Mouse (Mus musculus): ENCODE results near the gene Lsamp. TPM values are rescaled to one million over a fixed set of nuclear protein-coding genes. Genes with fewer than 3 reads are reported as not detected.

Lsamp gene
- polyA plus RNA-seq, 1 experiment: 0.31 TPM

GRCm38 (mm10) chr16:42164941-42165340, 2180.8 kb downstream of the Lsamp start:
- Histone ChIP-seq H3K27me3 (ENCODE audit: control insufficient read depth, insufficient read depth, low read length) (no peaks in the 10 kb centered on the region), H3K4me1 (ENCODE audit: control insufficient read depth, insufficient read depth, low read length) (no peaks in the 10 kb centered on the region), H3K36me3 (ENCODE audit: control insufficient read depth, insufficient read depth, low read length) (no peaks in the 10 kb centered on the region), H3K4me3 (ENCODE audit: control insufficient read depth, low read depth, low read length) (no peak overlapping the region), H3K27ac (ENCODE audit: control insufficient read depth, insufficient read depth, low read depth, low read length) (no peak overlapping the region)
- peak; percentile 34; the same call in 1 of the 2 replicates for TF ChIP-seq CTCF (IDR thresholded peaks at IDR 0.05; ENCODE audit: control insufficient read depth, insufficient read depth, insufficient replicate concordance, low read depth, low read length)
- TF ChIP-seq POLR2A (IDR thresholded peaks at IDR 0.05; ENCODE audit: control insufficient read depth, low read depth, low read length): no peak

- no peaks in the 10 kb centered on the region for H3K36me3 ChIP-seq (ENCODE audit: control insufficient read depth, insufficient read depth, low read length)
- TF ChIP-seq POLR2A (IDR thresholded peaks at IDR 0.05; ENCODE audit: control insufficient read depth, low read depth, low read length) (no peak), CTCF (IDR thresholded peaks at IDR 0.05; ENCODE audit: control insufficient read depth, insufficient read depth, insufficient replicate concordance, low read depth, low read length) (no peak)
These were observed 2184.1 kb downstream of the Lsamp start for GRCm38 (mm10) chr16:42168292-42168691.

GRCm38 (mm10) chr16:42169447-42170140, 2185.4 kb downstream of the Lsamp start:
- H3K4me1 ChIP-seq (ENCODE audit: control insufficient read depth, insufficient read depth, low read length): no peaks in the 10 kb centered on the region

More at GRCm38 (mm10) chr16:42168292-42168691, 2184.1 kb downstream of the Lsamp start:
- H3K27me3 ChIP-seq (ENCODE audit: control insufficient read depth, insufficient read depth, low read length): no peaks in the 10 kb centered on the region
- no peak overlapping the region for H3K4me3 ChIP-seq (ENCODE audit: control insufficient read depth, low read depth, low read length)
- H3K27ac ChIP-seq (ENCODE audit: control insufficient read depth, insufficient read depth, low read depth, low read length): no peak overlapping the region
- no peaks in the 10 kb centered on the region for H3K4me1 ChIP-seq (ENCODE audit: control insufficient read depth, insufficient read depth, low read length)

DNA sequence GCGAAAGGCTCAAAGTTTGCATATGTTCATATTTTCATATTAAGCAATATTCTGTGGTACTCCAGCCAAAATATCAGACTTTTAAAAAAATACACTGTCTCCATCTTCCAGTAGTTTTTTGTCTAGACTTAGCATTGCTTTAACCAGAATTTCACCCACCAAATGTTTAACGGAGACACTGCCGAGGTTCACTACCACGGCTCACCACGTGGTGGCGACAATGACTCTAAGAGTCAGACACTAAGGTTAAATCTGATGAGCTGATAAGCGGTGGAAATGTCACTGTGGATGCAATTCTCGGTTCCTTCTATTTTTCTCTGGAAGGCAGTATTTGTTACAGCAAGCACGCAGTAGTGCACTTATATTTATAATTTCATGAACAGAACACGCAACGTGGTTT, 2188.3 kb downstream of the Lsamp start:
- no peak overlapping the region; the same call in 1 of the 2 replicates for H3K4me3 ChIP-seq (ENCODE audit: control insufficient read depth, low read depth, low read length)
- TF ChIP-seq POLR2A (IDR thresholded peaks at IDR 0.05; ENCODE audit: control insufficient read depth, low read depth, low read length) (no peak), CTCF (IDR thresholded peaks at IDR 0.05; ENCODE audit: control insufficient read depth, insufficient read depth, insufficient replicate concordance, low read depth, low read length) (peak; percentile 65; the same call in 1 of the 2 replicates)
- H3K27me3 ChIP-seq (ENCODE audit: control insufficient read depth, insufficient read depth, low read length): no peaks in the 10 kb centered on the region
- no peak overlapping the region for H3K27ac ChIP-seq (ENCODE audit: control insufficient read depth, insufficient read depth, low read depth, low read length)
- H3K36me3 ChIP-seq (ENCODE audit: control insufficient read depth, insufficient read depth, low read length): no peaks in the 10 kb centered on the region
- H3K4me1 ChIP-seq (ENCODE audit: control insufficient read depth, insufficient read depth, low read length): no peaks in the 10 kb centered on the region

More at GRCm38 (mm10) chr16:42169447-42170140, 2185.4 kb downstream of the Lsamp start:
- Histone ChIP-seq H3K4me3 (ENCODE audit: control insufficient read depth, low read depth, low read length) (no peak overlapping the region), H3K27ac (ENCODE audit: control insufficient read depth, insufficient read depth, low read depth, low read length) (no peak overlapping the region), H3K27me3 (ENCODE audit: control insufficient read depth, insufficient read depth, low read length) (no peaks in the 10 kb centered on the region), H3K36me3 (ENCODE audit: control insufficient read depth, insufficient read depth, low read length) (no peaks in the 10 kb centered on the region)
- TF ChIP-seq CTCF (IDR thresholded peaks at IDR 0.05; ENCODE audit: control insufficient read depth, insufficient read depth, insufficient replicate concordance, low read depth, low read length) (peak; percentile 92; the same call in 1 of the 2 replicates), POLR2A (IDR thresholded peaks at IDR 0.05; ENCODE audit: control insufficient read depth, low read depth, low read length) (no peak)

DNA sequence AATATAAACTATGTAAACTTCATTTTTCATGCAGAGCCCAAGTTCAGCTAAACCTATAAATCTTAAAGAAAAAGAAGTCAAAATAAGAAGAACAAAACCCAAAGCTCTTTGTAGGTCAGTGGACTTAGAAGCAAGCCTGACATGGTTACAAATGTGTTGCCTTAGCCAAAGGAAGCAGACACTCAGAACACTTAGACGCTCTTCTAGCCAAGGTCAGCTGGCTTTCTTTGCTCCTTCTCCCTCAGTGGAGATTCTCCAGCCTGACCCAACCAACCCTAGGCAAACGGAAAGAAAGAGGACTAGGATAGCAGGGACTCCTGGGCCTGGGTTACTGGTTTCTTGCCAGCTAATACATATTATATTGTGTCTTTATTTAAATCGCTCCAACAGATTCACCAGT, 2194.7 kb downstream of the Lsamp start:
- no peak for TF ChIP-seq CTCF (IDR thresholded peaks at IDR 0.05; ENCODE audit: control insufficient read depth, insufficient read depth, insufficient replicate concordance, low read depth, low read length)
- TF ChIP-seq POLR2A (IDR thresholded peaks at IDR 0.05; ENCODE audit: control insufficient read depth, low read depth, low read length): no peak
- Histone ChIP-seq H3K27ac (ENCODE audit: control insufficient read depth, insufficient read depth, low read depth, low read length) (no peak overlapping the region), H3K4me3 (ENCODE audit: control insufficient read depth, low read depth, low read length) (no peak overlapping the region), H3K27me3 (ENCODE audit: control insufficient read depth, insufficient read depth, low read length) (no peaks in the 10 kb centered on the region), H3K36me3 (ENCODE audit: control insufficient read depth, insufficient read depth, low read length) (no peaks in the 10 kb centered on the region), H3K4me1 (ENCODE audit: control insufficient read depth, insufficient read depth, low read length) (no peaks in the 10 kb centered on the region)

GRCm38 (mm10) chr16:42180025-42180424, 2195.9 kb downstream of the Lsamp start:
- H3K27ac ChIP-seq (ENCODE audit: control insufficient read depth, insufficient read depth, low read depth, low read length): no peak overlapping the region
- TF ChIP-seq POLR2A (IDR thresholded peaks at IDR 0.05; ENCODE audit: control insufficient read depth, low read depth, low read length): no peak
- H3K36me3 ChIP-seq (ENCODE audit: control insufficient read depth, insufficient read depth, low read length): no peaks in the 10 kb centered on the region
- no peak overlapping the region for H3K4me3 ChIP-seq (ENCODE audit: control insufficient read depth, low read depth, low read length)
- no peaks in the 10 kb centered on the region for H3K4me1 ChIP-seq (ENCODE audit: control insufficient read depth, insufficient read depth, low read length)
- H3K27me3 ChIP-seq (ENCODE audit: control insufficient read depth, insufficient read depth, low read length): no peaks in the 10 kb centered on the region

DNA sequence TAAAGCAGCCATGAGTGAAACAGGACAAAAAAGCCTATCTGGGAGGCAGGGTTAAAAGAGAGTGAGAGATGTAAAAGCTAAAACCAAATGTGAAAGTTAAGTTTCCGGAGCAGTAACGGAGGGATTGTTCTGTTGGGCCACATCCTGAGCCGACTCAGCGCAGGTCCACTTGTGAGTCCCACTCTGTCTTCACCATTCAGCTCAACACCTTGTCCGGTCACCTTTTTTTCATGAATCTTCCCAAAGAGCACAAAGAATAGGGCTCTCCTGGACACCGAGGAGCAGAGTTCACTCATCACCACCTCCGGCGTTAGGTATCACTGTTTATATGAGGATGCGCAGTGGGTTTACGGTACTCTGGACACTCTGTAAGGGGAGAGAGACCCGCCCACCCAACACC, 2196.3 kb downstream of the Lsamp start:
- H3K4me1 ChIP-seq (ENCODE audit: control insufficient read depth, insufficient read depth, low read length): no peaks in the 10 kb centered on the region
- TF ChIP-seq CTCF (IDR thresholded peaks at IDR 0.05; ENCODE audit: control insufficient read depth, insufficient read depth, insufficient replicate concordance, low read depth, low read length): no peak
- no peak for TF ChIP-seq POLR2A (IDR thresholded peaks at IDR 0.05; ENCODE audit: control insufficient read depth, low read depth, low read length)
- no peak overlapping the region; the same call in 1 of the 2 replicates for H3K4me3 ChIP-seq (ENCODE audit: control insufficient read depth, low read depth, low read length)
- no peak overlapping the region for H3K27ac ChIP-seq (ENCODE audit: control insufficient read depth, insufficient read depth, low read depth, low read length)
- H3K27me3 ChIP-seq (ENCODE audit: control insufficient read depth, insufficient read depth, low read length): no peaks in the 10 kb centered on the region
- H3K36me3 ChIP-seq (ENCODE audit: control insufficient read depth, insufficient read depth, low read length): no peaks in the 10 kb centered on the region
